Mouse (Mus musculus): ENCODE results near the gene Slc25a21. TPM values are rescaled to one million over a fixed set of nuclear protein-coding genes. Genes with fewer than 3 reads are reported as not detected.

Gene Slc25a21
- polyA plus RNA-seq, 1 experiment = 0.77 TPM

- Histone ChIP-seq H3K4me3 (ENCODE audit: insufficient read depth, low read length) (no peak overlapping the region), H3K4me1 (ENCODE audit: control insufficient read depth, insufficient read depth, low read length) (no peaks in the 10 kb centered on the region), H3K27ac (ENCODE audit: insufficient read depth, low read length) (no peak overlapping the region)
- TF ChIP-seq CTCF (IDR thresholded peaks at IDR 0.05; ENCODE audit: extremely low read depth, insufficient read depth, low read length) (no peak), POLR2A (IDR thresholded peaks at IDR 0.05; ENCODE audit: extremely low read depth, insufficient read depth, low read length) (no peak)
Measured at GRCm38 (mm10) chr12:57138937-57139336, 58.3 kb downstream of the Slc25a21 start.

DNA sequence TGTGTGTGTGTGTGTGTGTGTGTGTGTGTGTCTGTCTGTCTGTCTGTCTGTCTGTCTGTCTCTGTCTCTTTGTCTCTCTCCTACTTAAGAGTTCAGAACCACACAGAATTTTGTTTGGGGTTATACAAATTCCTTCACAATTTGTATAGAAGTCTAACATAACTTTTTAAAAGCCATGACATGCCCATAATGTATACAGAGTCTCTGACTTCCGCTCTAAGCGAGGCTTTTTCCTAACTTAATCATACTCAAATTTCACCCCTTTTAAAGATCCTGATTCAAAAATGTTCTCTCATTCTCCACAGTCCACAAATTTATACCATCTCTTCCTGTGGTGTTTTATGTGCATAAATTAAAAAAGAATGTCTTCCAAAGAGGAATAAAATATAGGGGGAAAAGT is 59.5 kb downstream of the Slc25a21 start:
- TF ChIP-seq CTCF (IDR thresholded peaks at IDR 0.05; ENCODE audit: extremely low read depth, insufficient read depth, low read length) (no peak), POLR2A (IDR thresholded peaks at IDR 0.05; ENCODE audit: extremely low read depth, insufficient read depth, low read length) (no peak)
- Histone ChIP-seq H3K4me3 (ENCODE audit: insufficient read depth, low read length) (no peak overlapping the region), H3K27ac (ENCODE audit: insufficient read depth, low read length) (no peak overlapping the region), H3K4me1 (ENCODE audit: control insufficient read depth, insufficient read depth, low read length) (no peaks in the 10 kb centered on the region)

- H3K4me1 ChIP-seq (ENCODE audit: control insufficient read depth, insufficient read depth, low read length) = no peaks in the 10 kb centered on the region
- TF ChIP-seq POLR2A (IDR thresholded peaks at IDR 0.05; ENCODE audit: extremely low read depth, insufficient read depth, low read length) = no peak
- no peak for TF ChIP-seq CTCF (IDR thresholded peaks at IDR 0.05; ENCODE audit: extremely low read depth, insufficient read depth, low read length)
- H3K4me3 ChIP-seq (ENCODE audit: insufficient read depth, low read length) = no peak overlapping the region
- no peak overlapping the region for H3K27ac ChIP-seq (ENCODE audit: insufficient read depth, low read length)
Measured at GRCm38 (mm10) chr12:57118602-57119001, 78.7 kb downstream of the Slc25a21 start.

DNA sequence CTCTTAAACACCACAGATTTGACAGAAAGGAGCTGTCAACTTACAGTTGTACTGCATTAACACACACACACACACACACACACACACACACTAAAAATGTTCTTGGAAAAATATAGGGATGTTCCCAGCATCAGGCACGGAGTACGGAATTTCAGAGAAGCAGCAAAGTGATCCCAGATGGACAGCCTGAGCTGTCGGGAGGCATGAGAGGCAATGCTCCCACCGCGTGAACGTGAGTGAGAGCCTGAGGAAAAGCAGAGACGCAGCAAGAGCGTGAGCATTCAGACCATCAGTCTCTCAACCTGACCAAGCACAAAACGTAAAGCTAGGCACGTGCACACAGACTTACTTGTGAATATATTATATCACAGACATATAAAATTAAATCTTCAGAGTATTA is 81.8 kb downstream of the Slc25a21 start:
- no peak for TF ChIP-seq POLR2A (IDR thresholded peaks at IDR 0.05; ENCODE audit: extremely low read depth, insufficient read depth, low read length)
- TF ChIP-seq CTCF (IDR thresholded peaks at IDR 0.05; ENCODE audit: extremely low read depth, insufficient read depth, low read length) = no peak
- no peak overlapping the region for H3K27ac ChIP-seq (ENCODE audit: insufficient read depth, low read length)
- no peak overlapping the region for H3K4me3 ChIP-seq (ENCODE audit: insufficient read depth, low read length)

DNA sequence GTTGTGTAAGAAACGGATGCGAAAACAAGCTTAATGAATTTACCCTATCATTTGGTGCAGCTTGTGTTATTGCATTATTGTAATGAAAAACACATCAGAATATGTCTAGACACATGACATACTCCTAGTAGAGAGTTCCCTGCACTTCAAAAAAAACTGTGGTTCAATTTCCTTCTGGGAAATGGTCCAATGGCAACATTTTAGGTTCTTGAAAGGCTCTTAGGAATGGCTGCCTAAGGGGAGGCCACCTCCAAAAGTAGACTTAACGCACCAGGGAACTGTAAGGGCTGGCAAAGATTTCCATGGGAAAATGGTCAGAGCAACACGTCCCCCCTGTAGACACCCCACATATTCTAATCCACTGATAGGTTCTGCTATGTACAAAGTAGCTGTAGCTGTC is 87.9 kb downstream of the Slc25a21 start:
- TF ChIP-seq POLR2A (IDR thresholded peaks at IDR 0.05; ENCODE audit: extremely low read depth, insufficient read depth, low read length) = no peak
- TF ChIP-seq CTCF (IDR thresholded peaks at IDR 0.05; ENCODE audit: extremely low read depth, insufficient read depth, low read length) = no peak
- Histone ChIP-seq H3K27ac (ENCODE audit: insufficient read depth, low read length) (no peak overlapping the region), H3K4me1 (ENCODE audit: control insufficient read depth, insufficient read depth, low read length) (no peaks in the 10 kb centered on the region), H3K4me3 (ENCODE audit: insufficient read depth, low read length) (no peak overlapping the region)

More for the DNA sequence above, 81.8 kb downstream of the Slc25a21 start:
- H3K4me1 ChIP-seq (ENCODE audit: control insufficient read depth, insufficient read depth, low read length) = no peaks in the 10 kb centered on the region

DNA sequence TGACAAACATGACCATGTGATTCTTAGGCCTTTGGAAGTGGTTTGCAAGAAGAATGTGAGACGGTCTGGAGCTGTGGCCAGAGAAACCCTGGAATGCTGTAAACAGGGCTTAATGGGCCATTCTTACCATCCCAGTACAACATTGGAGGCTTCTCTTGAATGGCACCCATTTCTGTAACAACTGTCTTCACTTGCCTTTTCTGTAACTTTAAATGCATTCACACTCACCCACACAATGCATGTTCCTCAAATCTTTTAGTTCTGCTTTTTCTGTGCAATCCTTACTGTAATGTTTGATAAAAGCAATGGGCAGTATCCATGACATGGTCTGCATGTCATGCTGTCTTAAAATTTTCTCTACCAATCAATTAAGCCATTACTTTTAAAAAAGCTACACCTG is 95.0 kb downstream of the Slc25a21 start:
- no peak for TF ChIP-seq CTCF (IDR thresholded peaks at IDR 0.05; ENCODE audit: extremely low read depth, insufficient read depth, low read length)
- TF ChIP-seq POLR2A (IDR thresholded peaks at IDR 0.05; ENCODE audit: extremely low read depth, insufficient read depth, low read length) = no peak
- H3K4me3 ChIP-seq (ENCODE audit: insufficient read depth, low read length) = no peak overlapping the region

GRCm38 (mm10) chr12:57100549-57100948 is 96.7 kb downstream of the Slc25a21 start:
- Histone ChIP-seq H3K4me3 (ENCODE audit: insufficient read depth, low read length) (no peak overlapping the region), H3K4me1 (ENCODE audit: control insufficient read depth, insufficient read depth, low read length) (no peaks in the 10 kb centered on the region), H3K27ac (ENCODE audit: insufficient read depth, low read length) (no peak overlapping the region)
- TF ChIP-seq POLR2A (IDR thresholded peaks at IDR 0.05; ENCODE audit: extremely low read depth, insufficient read depth, low read length) = no peak
- TF ChIP-seq CTCF (IDR thresholded peaks at IDR 0.05; ENCODE audit: extremely low read depth, insufficient read depth, low read length) = no peak

More for the DNA sequence above, 95.0 kb downstream of the Slc25a21 start:
- Histone ChIP-seq H3K4me1 (ENCODE audit: control insufficient read depth, insufficient read depth, low read length) (no peaks in the 10 kb centered on the region), H3K27ac (ENCODE audit: insufficient read depth, low read length) (no peak overlapping the region)

- Histone ChIP-seq H3K4me3 (ENCODE audit: insufficient read depth, low read length) (no peak overlapping the region), H3K4me1 (ENCODE audit: control insufficient read depth, insufficient read depth, low read length) (no peaks in the 10 kb centered on the region), H3K27ac (ENCODE audit: insufficient read depth, low read length) (no peak overlapping the region)
- TF ChIP-seq POLR2A (IDR thresholded peaks at IDR 0.05; ENCODE audit: extremely low read depth, insufficient read depth, low read length) = no peak
- no peak for TF ChIP-seq CTCF (IDR thresholded peaks at IDR 0.05; ENCODE audit: extremely low read depth, insufficient read depth, low read length)
Measured at GRCm38 (mm10) chr12:57099066-57099465, 98.2 kb downstream of the Slc25a21 start.

GRCm38 (mm10) chr12:57098371-57098770 is 98.9 kb downstream of the Slc25a21 start:
- no peak overlapping the region for H3K4me3 ChIP-seq (ENCODE audit: insufficient read depth, low read length)
- TF ChIP-seq CTCF (IDR thresholded peaks at IDR 0.05; ENCODE audit: extremely low read depth, insufficient read depth, low read length) = no peak
- no peak for TF ChIP-seq POLR2A (IDR thresholded peaks at IDR 0.05; ENCODE audit: extremely low read depth, insufficient read depth, low read length)
- no peaks in the 10 kb centered on the region for H3K4me1 ChIP-seq (ENCODE audit: control insufficient read depth, insufficient read depth, low read length)
- H3K27ac ChIP-seq (ENCODE audit: insufficient read depth, low read length) = no peak overlapping the region

GRCm38 (mm10) chr12:57093107-57093506 is 104.2 kb downstream of the Slc25a21 start:
- TF ChIP-seq POLR2A (IDR thresholded peaks at IDR 0.05; ENCODE audit: extremely low read depth, insufficient read depth, low read length) (no peak), CTCF (IDR thresholded peaks at IDR 0.05; ENCODE audit: extremely low read depth, insufficient read depth, low read length) (no peak)
- Histone ChIP-seq H3K4me1 (ENCODE audit: control insufficient read depth, insufficient read depth, low read length) (no peaks in the 10 kb centered on the region), H3K27ac (ENCODE audit: insufficient read depth, low read length) (no peak overlapping the region), H3K4me3 (ENCODE audit: insufficient read depth, low read length) (no peak overlapping the region)
